Mouse (Mus musculus): Measurements from ENCODE around the gene Rilpl1.

DNA sequence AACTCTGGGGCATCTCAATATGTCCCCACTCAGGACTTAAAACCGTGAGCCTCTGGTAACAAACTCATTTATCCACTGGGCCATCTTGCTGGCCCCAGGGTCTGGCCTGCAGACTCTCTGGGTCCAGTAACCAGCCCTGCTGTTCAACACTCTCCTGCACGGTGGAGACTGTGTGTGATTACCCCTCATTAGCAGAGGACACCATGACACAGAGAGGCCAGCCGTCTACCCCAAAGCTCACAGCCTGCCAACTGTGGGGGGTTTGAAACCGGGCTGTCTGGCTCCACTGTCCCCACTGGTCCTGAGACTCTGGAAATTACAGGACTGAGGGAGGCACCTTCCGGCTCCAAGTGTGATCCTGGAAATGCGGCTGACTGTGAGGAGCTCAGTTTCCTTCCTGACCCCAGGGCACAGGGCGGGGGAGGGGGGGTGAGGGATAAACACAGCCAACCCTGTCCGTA lies 2.0 kb downstream of the Rilpl1 start:
- no peak for TF ChIP-seq CTCF (IDR thresholded peaks at IDR 0.05; ENCODE audit: borderline replicate concordance, control insufficient read depth, extremely low read depth, insufficient read depth, low read length, poor library complexity)
- TF ChIP-seq POLR2A (IDR thresholded peaks at IDR 0.05; ENCODE audit: control insufficient read depth, extremely low read depth, insufficient read depth, low read length, poor library complexity): no peak

All from thymus, adult 2 months (tissue).